Mouse (Mus musculus) stomach, postnatal 0 days (tissue): ENCODE data around the gene Efcc1. TPM values are rescaled to one million over a fixed set of nuclear protein-coding genes. Genes with fewer than 3 reads are reported as not detected.

Source experiments
- ATAC-seq: fragments of 200-750 bp; cut with Nextera tagmentation; 2 replicates; pipeline ENCODE4 v1.8.0; 2017; ENCODE audit not compliant: low FRiP score, low TSS enrichment
- DNase-seq: peaks from one replicate; pipeline ENCODE4 v3.0.0-alpha.2; 2016; ENCODE audit warnings: low spot score
- H3K27ac ChIP-seq: fragments of 300-500 bp; sonication (generic); replicated peaks from 2 replicates; pipeline ENCODE4 v1.5.1; 2014; ENCODE audit warnings: mild to moderate bottlenecking, control low read depth
- H3K27me3 ChIP-seq: fragments of 300-500 bp; sonication (generic); 2 replicates; pipeline ENCODE4 v1.6.1; 2014; ENCODE audit warnings: low read length; ENCODE audit not compliant: control insufficient read depth, insufficient read depth
- H3K36me3 ChIP-seq: fragments of 300-500 bp; sonication (generic); 2 replicates; pipeline ENCODE4 v1.6.1; 2014; ENCODE audit warnings: low read length, mixed read lengths; ENCODE audit not compliant: control insufficient read depth, insufficient read depth
- H3K4me1 ChIP-seq: fragments of 300-500 bp; sonication (generic); replicated peaks from 2 replicates; pipeline ENCODE4 v1.6.1; 2014; ENCODE audit warnings: antibody characterized with exemption; ENCODE audit not compliant: control insufficient read depth, insufficient read depth
- H3K4me2 ChIP-seq: fragments of 300-500 bp; sonication (generic); replicated peaks from 2 replicates; pipeline ENCODE4 v1.6.1; 2014; ENCODE audit warnings: low read depth, mild to moderate bottlenecking, control low read depth, moderate library complexity
- H3K4me3 ChIP-seq: fragments of 300-500 bp; sonication (generic); 2 replicates; pipeline ENCODE4 v1.5.1; 2014; ENCODE audit warnings: low read depth, low read length, control low read depth
- H3K9ac ChIP-seq: fragments of 300-500 bp; sonication (generic); 2 replicates; pipeline ENCODE4 v1.6.1; 2014; ENCODE audit warnings: mild to moderate bottlenecking, low read length, control low read depth, mixed read lengths
- H3K9me3 ChIP-seq: fragments of 300-500 bp; sonication (generic); 2 replicates; pipeline ENCODE4 v1.6.1; 2016; ENCODE audit warnings: low read length; ENCODE audit not compliant: control insufficient read depth
- CTCF ChIP-seq: IDR thresholded peaks from 2 replicates; pipeline ENCODE4 v1.5.1; 2016; ENCODE audit warnings: antibody characterized with exemption, low read depth, mild to moderate bottlenecking, moderate library complexity
- EP300 ChIP-seq: optimal IDR thresholded peaks from 2 replicates; pipeline ENCODE3; 2016; ENCODE audit warnings: antibody characterized with exemption
- WGBS: fragments of 180-500 bp; shearing (Covaris S2); extraction: QIAGEN DNeasy Blood & Tissue Kit; methylation state at CpG from one replicate; pipeline ENCODE4 v1.1.7; 2014; 5-methylcytosine and 5-hydroxymethylcytosine counted together
- polyA plus RNA-seq: library from polyadenylated mRNA; unstranded; fragments of >200 nt; fragmentation: Nextera tagmentation; extraction: Ambion mirVana; gene quantifications from 2 replicates; pipeline ENCODE4 v1.2.1, GENCODE M21; 2015

The Efcc1 gene
- polyA plus RNA-seq, 1 experiment from 2014 or later, result 1.4 TPM

DNA sequence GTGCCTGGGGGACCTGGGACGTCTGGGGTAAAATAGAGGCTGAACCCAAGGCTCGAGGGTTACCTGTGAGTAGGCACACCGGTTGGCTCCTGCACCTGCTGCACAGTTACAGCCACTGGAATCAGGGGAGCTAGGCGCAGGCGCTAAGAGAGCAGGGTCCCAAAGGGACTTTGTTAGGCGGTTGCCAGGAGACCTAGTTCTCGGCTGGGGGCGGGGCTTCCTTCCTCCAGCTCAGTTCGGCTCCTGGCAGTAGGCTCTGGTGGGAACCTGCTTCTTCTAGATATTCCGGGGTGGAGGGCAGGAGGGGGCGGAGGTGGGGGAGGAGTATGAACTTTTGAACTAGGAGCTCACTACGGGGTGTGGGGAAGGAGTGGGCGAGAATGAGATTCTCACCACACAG lies 8.0 kb upstream of the Efcc1 start:
- H3K27me3 ChIP-seq, result no peaks in the 10 kb centered on the region
- WGBS, result 12% methylated on average over 12 of the region's 13 CpGs
- DNase-seq, result peak; percentile 49
- H3K4me2 ChIP-seq, result no peak overlapping the region
- 0 out of 2 replicates have a peak, but pooled peaks have one; percentile 59 for ATAC-seq
- H3K4me1 ChIP-seq, result no peaks in the 10 kb centered on the region; the same call in 1 of the 2 replicates
- H3K36me3 ChIP-seq, result no peaks in the 10 kb centered on the region
- no peak overlapping the region for H3K27ac ChIP-seq
- no peak overlapping the region for H3K9ac ChIP-seq
- H3K4me3 ChIP-seq, result no peak overlapping the region
- no peaks in the 10 kb centered on the region for H3K9me3 ChIP-seq
- TF ChIP-seq CTCF (no peak), EP300 (no peak)

- ATAC-seq, result no peak
- Histone ChIP-seq H3K4me2 (no peak overlapping the region), H3K27me3 (no peaks in the 10 kb centered on the region; the same call in 1 of the 2 replicates), H3K4me1 (no peaks in the 10 kb centered on the region; the same call in 1 of the 2 replicates), H3K4me3 (no peak overlapping the region), H3K9ac (no peak overlapping the region), H3K9me3 (no peaks in the 10 kb centered on the region), H3K36me3 (no peaks in the 10 kb centered on the region), H3K27ac (no peak overlapping the region)
- no peak for DNase-seq
- no peak for TF ChIP-seq EP300
- no peak for TF ChIP-seq CTCF
- 78% methylated on average over 7 of the region's 7 CpGs for WGBS
These were observed 5.3 kb upstream of the Efcc1 start for GRCm38 (mm10) chr6:87725267-87725912.

- H3K27me3 ChIP-seq, result peaks cover 14% of the 10 kb centered on the region; the same call in 1 of the 2 replicates
- no peak for TF ChIP-seq CTCF
- no peak for TF ChIP-seq EP300
- DNase-seq (no peak), ATAC-seq (no peak)
- H3K4me2 ChIP-seq, result no peak overlapping the region
- no peaks in the 10 kb centered on the region for H3K9me3 ChIP-seq
- no peak overlapping the region for H3K9ac ChIP-seq
- no peaks in the 10 kb centered on the region for H3K4me1 ChIP-seq
- no peak overlapping the region for H3K27ac ChIP-seq
- no peaks in the 10 kb centered on the region for H3K36me3 ChIP-seq
- WGBS, result 55% methylated on average over 3 of the region's 3 CpGs
- H3K4me3 ChIP-seq, result no peak overlapping the region
These were observed 2.6 kb upstream of the Efcc1 start for GRCm38 (mm10) chr6:87728102-87728501.

GRCm38 (mm10) chr6:87730141-87730540 lies 528 bp upstream of the Efcc1 start:
- peaks cover 14% of the 10 kb centered on the region; the same call in 1 of the 2 replicates for H3K27me3 ChIP-seq
- no peaks in the 10 kb centered on the region for H3K9me3 ChIP-seq
- H3K36me3 ChIP-seq, result no peaks in the 10 kb centered on the region
- ATAC-seq (no peak), DNase-seq (no peak)
- H3K4me3 ChIP-seq, result peak overlapping the region; percentile 54
- H3K9ac ChIP-seq, result no peak overlapping the region
- peak overlapping the region; percentile 87 for H3K4me2 ChIP-seq
- no peak overlapping the region for H3K27ac ChIP-seq
- TF ChIP-seq CTCF, result no peak
- no peak for TF ChIP-seq EP300
- no peaks in the 10 kb centered on the region for H3K4me1 ChIP-seq
- WGBS, result 21% methylated on average over 13 of the region's 13 CpGs

- no peaks in the 10 kb centered on the region for H3K4me1 ChIP-seq
- no peak for TF ChIP-seq CTCF
- TF ChIP-seq EP300, result no peak
- H3K9me3 ChIP-seq, result no peaks in the 10 kb centered on the region
- peak overlapping the region; percentile 87 for H3K4me2 ChIP-seq
- ATAC-seq (no peak), DNase-seq (no peak)
- peak overlapping the region; percentile 57 for H3K9ac ChIP-seq
- 6% methylated on average over 19 of the region's 19 CpGs for WGBS
- H3K4me3 ChIP-seq, result peak overlapping the region; percentile 54
- H3K27me3 ChIP-seq, result peaks cover 14% of the 10 kb centered on the region; the same call in 1 of the 2 replicates
- no peak overlapping the region for H3K27ac ChIP-seq
- no peaks in the 10 kb centered on the region for H3K36me3 ChIP-seq
These were observed 910 bp downstream of the Efcc1 start for GRCm38 (mm10) chr6:87731463-87732095.
